Mouse (Mus musculus): ENCODE results near the gene Phc2.
"Not testable (repeated sequence)": the region's sequence is repeated elsewhere in the genome, so short reads cannot be mapped to it uniquely, and the experiment has no call there.

Phc2 gene

DNA sequence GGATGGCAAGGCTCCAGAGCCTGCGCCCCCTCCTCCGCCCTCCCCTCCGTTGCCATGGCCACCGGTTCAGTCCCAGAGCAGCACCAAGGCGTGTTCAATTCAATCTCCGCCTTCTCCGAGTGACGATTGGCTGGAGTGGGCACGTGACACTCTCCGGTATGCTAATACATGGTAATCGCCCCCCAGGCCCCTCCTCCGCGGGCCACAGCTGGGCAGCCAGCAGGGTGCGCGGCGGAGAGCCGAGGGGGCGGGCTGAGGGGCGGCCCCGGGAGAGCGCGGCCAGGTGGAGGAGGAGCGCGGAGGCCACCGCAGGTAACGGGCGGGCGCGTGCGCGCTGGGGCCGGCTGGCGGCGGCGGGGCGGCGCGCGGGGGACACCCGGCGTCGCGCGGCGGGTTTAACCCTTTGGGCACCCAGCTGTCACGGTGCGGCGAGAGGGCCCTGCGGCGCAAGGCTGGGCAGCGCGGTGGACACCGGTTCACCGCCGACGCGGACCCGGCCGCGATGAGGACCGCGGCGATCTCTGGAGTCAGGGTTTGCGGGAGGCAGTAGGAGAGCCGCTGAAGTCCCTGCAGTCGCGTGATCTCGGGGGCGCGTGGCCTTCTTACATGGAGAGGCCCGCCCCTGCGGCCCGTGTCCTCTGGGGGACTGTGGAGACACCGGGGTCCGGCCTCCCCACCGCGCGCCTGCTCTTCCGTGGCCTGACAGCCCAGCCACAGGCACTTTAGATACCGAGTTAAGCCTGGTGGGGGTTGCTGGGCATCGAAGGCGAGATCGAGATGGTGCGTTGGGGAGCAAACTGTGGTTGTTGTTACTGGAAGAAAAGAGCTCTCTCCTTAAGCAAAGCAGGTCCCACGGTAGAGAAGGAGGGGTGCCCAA is at the start of gene Phc2:
Gene Phc2 (plus strand): TSS at position 198 of the 877 bp plus-strand sequence.
- DNase-seq (ENCODE audit: extremely low read depth, insufficient read length, low spot score) = no peak

DNA sequence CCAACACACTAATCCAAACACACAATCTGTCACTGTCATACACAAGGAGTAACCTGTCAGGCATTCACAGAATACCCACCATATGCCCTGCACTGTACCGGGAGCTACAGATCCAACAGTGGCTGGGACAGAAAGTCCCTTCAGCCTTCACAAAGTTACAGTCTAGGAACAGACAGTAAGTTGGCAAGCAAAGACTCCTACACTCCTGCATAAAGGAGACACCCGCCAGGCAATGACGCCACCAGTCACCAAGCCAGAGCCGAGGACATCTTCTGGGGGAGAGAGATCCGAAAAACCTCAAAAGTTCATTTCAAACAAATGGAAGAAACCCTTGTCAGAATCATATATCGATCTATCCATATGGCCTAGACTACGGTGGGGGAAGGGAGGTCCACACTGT is 47.9 kb upstream of the Phc2 start:
- no peak for DNase-seq (ENCODE audit: extremely low read depth, insufficient read length, low spot score)

DNA sequence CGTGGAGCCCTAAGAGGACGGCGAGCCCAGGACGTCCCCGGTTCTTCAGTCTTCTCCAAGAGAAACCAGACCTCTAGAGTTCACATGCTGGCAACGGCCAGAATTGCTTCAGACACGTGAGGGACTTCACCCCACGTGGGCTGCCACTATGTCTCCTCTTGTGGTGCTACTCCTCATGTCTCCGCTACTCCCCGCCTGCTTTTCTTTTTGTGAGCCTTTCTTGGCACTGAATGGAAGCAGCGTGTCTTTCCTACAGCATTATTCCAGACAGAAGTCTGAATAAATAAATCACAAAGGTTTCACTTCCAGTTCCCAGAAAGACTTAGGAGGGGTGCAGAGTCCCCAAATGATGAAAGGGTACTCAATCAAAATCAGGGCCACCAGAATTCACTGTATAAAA is 46.8 kb upstream of the Phc2 start:
- no peak for DNase-seq (ENCODE audit: extremely low read depth, insufficient read length, low spot score)

DNA sequence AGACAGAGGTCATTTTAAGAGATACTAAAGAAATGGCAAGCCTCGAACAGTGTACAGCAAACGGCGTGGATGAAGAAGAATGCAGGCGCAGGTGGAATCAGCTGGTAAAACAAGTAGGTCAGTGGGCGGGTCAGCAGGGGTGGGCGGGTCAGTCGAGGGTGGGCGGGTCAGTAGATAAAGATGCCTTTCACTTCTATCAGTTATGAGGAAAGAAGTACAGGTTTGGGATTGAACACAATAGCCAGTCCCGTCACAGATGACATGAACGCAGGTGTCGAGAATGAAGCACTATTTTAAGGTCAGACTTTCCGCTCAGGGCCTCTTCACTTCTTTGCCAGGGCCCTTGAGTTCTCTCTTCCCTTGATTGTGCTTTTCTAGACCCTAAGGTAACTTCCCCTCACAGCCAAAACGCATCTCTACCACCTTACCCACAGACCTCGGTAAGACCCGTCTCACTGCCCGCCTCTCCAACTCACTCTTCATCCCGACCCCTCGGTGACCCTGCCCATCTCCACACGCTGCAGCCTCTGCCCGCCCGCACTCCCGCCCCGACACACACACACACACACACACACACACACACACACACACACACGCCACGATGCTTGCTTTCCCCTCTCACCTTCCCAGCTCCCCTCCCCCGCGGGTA is 45.1 kb upstream of the Phc2 start:
- no peak for DNase-seq (ENCODE audit: extremely low read depth, insufficient read length, low spot score)

DNA sequence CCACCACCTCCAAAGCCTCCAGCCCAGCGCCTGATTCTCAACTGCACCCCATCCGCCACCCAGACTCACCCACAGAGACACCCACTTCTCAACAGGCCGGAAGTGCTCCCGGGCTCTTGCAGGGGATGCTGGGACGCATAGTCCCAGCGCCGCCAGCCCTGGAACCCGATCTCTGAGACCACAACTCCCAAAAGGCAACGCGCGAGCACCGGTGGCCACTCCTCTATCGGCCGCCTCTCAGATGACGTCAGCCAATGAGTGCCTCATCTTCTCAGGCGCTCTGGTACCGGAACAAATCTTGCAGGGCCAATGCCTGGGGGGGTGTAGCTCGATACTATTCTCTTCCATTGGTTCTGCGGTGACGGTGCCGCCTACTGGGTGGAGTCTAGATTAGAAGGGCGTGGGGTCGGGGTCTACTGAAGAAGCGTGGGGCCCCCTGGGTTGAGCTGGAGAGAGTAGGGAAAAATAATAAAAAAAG is 44.5 kb upstream of the Phc2 start, which contains the start of gene Zscan20:
Gene Zscan20 (minus strand): TSS at position 174 of the 478 bp plus-strand sequence.
- DNase-seq (ENCODE audit: extremely low read depth, insufficient read length, low spot score) = peak; percentile 94

DNA sequence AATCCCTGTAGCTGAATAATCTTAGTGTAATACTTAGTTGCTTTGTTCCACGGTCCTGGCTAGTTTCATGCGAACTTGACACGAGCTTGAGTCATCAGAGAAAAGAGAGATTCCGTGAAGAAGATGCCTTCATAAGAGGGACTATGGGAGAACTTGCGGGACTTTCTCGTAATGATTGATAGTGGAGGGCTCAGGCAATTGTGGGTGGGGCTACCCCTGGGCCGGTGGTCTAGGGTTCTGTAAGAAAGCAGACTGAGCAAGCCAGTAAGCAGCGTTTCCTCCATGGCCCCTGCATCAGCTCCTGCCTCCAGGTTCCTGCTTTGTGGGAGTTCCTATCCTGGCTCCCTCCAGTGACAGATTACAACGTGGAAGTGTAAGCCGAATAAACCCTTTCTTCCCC is 43.8 kb upstream of the Phc2 start:
- DNase-seq (ENCODE audit: extremely low read depth, insufficient read length, low spot score) = no peak

DNA sequence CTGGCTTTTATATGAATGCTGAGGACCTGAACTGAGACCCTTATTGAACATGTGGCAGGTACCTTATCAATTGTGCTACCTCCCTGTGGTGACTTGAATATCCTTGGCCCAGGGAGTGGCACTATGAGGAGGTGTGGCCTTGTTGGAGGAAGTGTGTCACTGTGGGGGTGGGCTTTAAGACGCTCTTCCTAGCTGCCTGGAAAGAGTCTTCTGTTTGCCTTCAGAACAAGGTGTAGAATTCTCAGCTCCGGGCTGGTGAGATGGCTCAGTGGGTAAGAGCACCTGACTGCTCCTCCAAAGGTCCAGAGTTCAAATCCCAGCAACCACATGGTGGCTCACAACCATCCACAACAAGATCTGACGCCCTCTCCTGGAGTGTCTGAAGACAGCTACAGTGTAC is 42.8 kb upstream of the Phc2 start:
- DNase-seq (ENCODE audit: extremely low read depth, insufficient read length, low spot score) = not testable (repeated sequence)

DNA sequence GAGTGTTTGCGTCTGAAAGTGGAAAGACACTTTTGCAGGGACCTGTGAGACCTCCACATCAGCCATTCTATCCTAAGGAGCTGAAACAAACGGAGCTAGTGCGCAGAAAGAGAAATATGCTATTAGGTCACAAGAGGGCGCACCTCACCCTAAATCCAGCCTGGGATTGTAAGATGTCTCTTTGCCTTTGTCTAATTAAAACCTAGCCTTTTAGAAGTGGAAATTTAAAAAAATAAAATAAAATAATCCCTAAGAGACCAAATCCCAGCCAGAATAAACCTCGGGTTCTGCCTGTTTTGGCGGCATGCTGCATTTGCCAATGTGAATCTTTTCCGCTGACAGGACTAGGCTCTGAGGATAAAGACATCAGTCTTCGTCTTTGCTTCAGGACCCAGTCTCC is 41.2 kb upstream of the Phc2 start:
- DNase-seq (ENCODE audit: extremely low read depth, insufficient read length, low spot score) = no peak

DNA sequence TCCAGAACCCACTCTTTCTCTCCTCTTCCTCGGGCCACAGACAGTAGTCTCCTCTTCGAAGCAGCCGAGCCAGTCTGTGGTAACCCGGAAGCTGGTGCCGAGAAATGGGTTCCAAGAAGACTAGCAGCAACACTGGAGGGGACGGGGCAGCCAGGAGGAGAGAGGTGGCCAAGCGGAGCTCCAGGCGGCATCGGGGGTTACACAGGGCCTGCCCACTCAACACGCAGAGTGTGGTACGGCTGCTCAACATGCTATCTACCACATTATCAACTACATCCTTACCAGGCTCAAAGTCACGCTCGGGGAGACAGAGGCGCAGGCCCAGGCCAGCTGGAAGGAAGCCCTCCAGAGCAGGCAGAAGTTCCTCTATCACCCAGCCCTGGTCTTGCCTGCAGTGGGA is 38.7 kb upstream of the Phc2 start:
- DNase-seq (ENCODE audit: extremely low read depth, insufficient read length, low spot score) = no peak

DNA sequence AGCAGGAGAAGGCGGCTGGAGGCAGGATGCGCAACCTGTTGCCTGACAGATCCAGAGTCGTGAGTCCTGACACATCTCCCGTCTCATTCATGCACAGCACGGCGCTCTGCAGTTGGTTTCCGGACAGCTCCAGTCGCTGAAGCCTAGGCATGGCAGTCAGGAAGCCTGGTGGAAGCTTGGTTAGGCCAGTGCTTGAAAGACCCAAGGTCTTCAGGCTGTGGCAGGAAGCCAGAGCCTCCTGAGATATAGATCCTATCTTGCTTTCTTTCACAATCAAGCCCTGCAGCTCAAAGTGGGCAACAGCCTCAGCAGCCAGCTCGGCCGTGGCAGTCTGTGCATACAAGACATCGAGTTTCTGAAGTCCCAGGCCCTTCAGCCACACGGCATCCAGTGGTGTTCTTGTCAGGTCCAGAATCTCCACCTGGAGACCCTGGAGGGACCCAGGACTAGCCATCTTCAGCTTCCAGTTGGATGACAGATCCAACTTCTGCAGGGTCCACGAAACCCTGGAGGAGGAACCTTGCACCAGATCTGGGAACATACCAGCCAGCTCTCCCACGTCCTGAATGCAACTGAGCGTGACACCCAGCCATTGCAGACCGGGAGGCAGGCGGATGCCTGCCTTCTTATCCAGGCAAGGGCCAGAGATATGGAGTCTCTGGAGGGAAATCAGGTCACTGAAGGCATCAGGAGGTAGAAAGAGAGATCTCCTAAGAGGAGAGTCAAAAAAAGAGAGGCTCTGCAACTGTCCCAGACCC is 37.0 kb upstream of the Phc2 start:
- DNase-seq (ENCODE audit: extremely low read depth, insufficient read length, low spot score) = no peak

DNA sequence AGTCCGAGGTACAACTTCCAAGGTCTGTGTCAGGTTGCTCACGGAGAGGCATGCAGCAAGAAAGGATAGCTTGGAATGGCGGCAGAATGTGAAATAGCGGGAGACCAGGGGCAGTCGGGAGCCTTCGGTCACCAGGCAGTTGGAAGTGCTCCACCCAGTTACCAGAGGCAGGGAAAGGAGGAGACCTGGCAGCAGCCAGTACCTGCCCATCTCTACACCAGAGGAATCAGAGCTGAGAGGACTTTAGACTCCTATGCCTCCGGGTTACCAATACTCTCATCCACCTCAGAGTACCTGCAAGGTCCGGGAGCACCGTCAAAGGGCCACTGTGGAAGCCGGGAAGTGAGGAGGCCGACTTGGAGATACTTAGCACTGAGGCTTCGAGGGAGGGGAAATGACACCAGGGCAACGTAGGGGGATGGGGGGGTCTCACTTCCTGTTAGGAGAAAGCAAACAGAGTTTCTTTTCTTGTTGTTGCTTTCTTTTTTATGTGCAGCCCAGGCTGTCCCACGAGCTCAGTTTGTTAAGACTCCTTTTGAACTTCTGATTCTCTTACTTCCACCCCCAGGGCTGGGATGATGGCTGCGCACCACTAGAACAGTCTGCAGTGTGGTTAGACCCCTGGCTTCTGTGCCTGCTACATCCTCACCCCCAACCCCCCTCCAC is 36.1 kb upstream of the Phc2 start, which contains the start of gene Tlr12:
Gene Tlr12 (minus strand): TSS at position 374 of the 666 bp plus-strand sequence.
- DNase-seq (ENCODE audit: extremely low read depth, insufficient read length, low spot score) = no peak

DNA sequence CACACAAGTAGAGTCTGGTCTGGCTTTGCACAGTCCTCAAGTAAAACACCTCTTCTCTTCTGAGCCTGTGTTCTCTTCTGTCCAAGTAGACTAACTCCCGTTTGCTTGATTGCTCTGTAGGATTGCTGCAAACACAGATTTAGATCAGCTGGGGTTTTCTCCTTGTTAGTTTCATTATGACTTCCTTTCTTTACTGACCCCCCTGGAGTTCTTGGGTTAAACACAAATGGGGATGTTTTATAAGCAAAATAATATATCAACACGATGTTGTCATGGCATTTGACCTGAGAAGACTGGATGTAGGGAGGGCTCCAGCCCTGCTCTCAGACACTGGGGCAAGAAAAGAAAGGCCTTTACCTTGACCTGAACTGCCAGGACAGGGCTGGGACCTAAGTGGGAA is 35.5 kb upstream of the Phc2 start:
- no peak for DNase-seq (ENCODE audit: extremely low read depth, insufficient read length, low spot score)

DNA sequence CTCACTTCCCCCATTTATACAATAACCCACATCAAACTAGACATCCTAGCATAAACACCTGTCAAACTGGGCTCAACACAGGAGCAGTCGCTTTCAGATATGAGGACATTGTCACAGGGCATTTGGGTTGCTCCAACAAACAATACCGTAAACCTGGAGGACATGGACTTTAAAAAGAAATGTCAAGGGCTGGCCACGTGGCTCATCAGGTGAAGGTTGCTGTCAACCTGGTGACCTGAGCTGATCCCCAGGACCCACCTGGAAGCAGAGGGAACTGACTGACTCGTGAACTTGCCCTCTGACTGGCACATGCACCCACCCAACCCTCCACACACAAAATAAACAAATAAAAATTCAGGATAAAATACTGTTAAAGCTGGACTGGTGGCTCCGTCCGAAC is 33.9 kb upstream of the Phc2 start:
- DNase-seq (ENCODE audit: extremely low read depth, insufficient read length, low spot score) = no peak

DNA sequence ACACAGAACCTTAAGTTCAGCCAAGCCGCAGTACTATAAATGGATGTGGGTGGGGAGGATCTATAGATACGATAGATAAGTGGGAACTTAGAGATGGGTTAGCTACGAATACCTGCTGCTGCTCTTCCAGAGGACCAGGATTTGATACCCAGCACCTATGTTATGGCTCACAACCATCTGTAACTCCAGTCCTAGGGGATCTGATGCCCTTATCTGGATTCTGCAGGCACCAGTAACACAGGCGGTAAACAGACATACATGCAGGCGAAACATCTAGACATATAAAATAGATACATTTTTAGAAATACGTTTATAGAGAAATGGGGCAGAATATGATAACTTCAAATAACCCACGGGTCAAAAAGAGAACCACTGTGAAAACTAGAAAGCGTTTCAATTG is 33.4 kb upstream of the Phc2 start:
- DNase-seq (ENCODE audit: extremely low read depth, insufficient read length, low spot score) = no peak

DNA sequence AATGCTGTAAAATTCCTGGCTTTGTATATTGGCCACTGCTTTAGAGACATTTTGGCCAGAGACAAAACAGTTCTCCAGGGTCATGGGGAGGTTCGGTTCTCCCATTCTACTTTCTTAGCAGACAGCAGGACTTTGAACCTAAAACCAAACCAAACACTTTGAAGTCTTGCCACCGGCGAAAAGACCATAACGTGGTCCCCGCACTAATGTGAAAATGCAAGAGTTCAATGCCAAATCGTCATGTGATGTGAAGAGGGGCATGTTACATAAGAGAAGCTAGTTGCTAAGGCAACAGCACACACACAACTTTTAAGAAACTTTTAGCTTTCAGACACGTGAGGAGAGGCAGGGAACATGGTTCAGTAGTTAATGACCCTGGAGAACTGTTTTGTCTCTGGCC is 19.1 kb upstream of the Phc2 start:
- no peak for DNase-seq (ENCODE audit: extremely low read depth, insufficient read length, low spot score)

DNA sequence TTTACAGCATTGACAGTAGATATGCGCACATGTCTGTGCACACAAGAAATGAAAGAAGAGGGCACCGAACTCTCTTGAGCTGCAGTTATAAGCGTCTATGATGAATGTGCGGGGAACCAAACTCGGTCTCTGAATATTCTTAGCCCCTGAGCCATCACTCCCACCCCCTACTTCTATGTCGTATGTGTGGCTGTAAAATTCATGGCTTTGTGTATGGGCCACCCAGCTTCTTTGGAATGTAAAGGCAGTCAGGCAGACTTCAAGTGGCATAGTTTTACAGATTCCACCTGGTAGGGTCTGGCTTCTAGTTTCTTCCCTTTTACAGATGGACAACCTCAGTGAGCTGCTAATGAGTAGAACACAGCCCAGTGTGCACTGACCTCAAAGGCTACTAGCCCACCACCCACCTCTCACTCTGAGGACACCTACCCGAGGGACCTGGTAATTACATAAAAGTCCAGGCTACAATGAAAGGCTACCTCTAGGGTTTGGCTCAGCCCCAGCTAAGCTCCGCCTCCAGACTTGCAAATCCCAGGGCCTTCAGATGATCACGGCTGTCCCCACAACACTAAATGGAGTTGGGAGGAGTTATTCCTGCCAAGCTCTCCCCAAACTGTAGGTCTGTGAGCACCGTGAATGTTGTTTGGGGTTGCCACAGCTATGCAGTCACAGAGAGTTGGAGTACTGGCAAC is 18.5 kb upstream of the Phc2 start:
- no peak for DNase-seq (ENCODE audit: extremely low read depth, insufficient read length, low spot score)

DNA sequence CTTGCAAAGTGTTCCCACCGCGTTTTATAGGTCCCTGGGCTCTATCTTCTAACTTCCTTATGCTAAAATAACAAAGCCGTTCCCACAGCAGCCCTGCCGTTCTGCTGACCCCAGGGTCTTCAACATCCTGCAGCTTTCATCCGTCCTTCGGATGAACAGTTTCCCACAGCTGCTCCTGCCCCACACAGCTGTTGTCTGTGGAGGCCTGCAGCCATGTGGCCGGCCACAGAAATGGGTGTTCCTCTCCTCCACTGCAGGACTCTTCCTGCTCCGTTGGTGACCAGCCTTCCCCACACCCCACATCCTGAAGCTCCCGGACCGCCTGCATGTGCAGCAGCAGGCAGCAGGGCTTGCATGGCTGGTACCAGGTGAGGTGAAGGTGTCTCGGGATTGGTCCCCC is 17.3 kb upstream of the Phc2 start:
- no peak for DNase-seq (ENCODE audit: extremely low read depth, insufficient read length, low spot score)

DNA sequence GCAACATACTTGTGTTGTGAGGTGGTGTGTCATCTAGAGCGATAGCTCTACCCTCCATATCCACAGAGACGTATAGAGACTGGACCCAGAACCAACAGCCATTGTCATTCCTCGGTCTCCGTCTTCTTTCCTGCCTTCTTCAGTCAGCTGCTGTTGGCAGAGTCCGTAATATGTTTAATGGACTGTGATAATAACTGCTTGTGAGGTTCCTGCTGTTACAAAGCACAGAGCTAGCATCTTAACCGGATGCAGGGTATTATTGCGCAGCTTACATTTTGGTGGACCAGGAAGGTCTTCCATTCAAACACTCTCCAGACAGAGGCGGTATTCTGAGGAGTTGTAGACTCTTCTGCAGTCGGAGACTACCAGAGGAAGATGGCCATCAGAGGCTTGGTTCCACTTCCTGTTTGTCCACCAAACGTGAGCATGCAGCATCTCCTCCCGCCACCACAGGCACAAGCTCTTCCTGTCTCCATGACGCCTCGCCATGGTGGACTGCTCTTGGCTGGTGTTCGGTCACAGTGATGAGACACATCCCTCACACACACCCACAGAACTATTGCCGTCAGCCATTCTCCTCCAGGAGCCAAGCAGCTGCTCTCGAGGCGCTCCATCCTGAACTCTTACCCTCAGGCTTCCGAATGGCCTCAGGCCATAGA is 16.1 kb upstream of the Phc2 start:
- no peak for DNase-seq (ENCODE audit: extremely low read depth, insufficient read length, low spot score)

Data from 3134 (cell line).